Comparison of ENCODE assay signal across 8 mouse cellular contexts in the genomic region with DNA sequence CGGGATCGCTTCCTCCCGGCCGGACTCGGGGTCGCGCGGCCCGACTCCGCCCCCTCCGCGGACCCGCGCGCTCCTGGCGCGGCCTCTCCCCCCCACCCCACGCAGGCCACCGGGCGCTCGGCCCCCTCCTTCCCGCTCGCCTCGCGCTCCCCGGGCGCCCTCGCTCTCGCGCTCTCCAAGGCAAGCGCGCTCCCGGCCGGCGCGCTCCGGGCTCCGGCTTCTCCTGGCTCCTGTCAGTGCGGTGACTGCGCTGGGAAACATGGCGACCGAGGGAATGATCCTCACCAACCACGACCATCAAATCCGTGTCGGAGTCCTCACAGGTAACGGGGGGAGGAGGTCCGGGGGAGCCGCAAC. TPM values are rescaled to one million over a fixed set of nuclear protein-coding genes. Genes with fewer than 3 reads are reported as not detected.
DNase-seq lines count a peak whose midpoint lies in the region; ATAC-seq lines count a peak whose summit lies in the region.

No protein-coding gene starts in this region.

- intact Hi-C loops in left cerebral cortex, postnatal 10 days (cut with DNase I), result loop anchor here (10.0 kb wide), 1 partner anchor 132 kb away; no protein-coding TSS in a partner anchor

- peak; percentile 82 for DNase-seq in retina, adult 2 months (ENCODE audit: low read depth, low spot score)
- DNase-seq in retina, postnatal 1 day, result no peak
- peak; percentile 92 for DNase-seq in cerebellum, adult 9-11 months
- peak; percentile 59 to 73 for DNase-seq in frontal cortex, postnatal 25 days (ENCODE audit: low spot score in 2 of 2)
- DNase-seq in left cerebral cortex, postnatal 10 days (ENCODE audit: extremely low spot score in 1 of 2, low spot score in 2 of 2), result peak; percentile 79 to 94
- peak; percentile 79 for DNase-seq in skeletal muscle tissue, adult 2 months (ENCODE audit: low read depth, low spot score)

- ATAC-seq in inflammation-experienced regulatory T-cells, adult 6 months, result peak; percentile 38
- ATAC-seq in megakaryocyte, adult 5-6 weeks (ENCODE audit: poor library complexity, severe bottlenecking), result peak; percentile 62

RNA-seq across cellular contexts. Expression of gene Gphn, which starts 0.3 kb away (rescaled TPM):
- 10 to 100 TPM; 10.1 to 18.0 (median 11.4) TPM for polyA plus RNA-seq in inflammation-experienced regulatory T-cells, adult 6 months (2017; shearing (Covaris generic))
- total RNA-seq in left cerebral cortex, postnatal 10 days (2021), result 10 to 100 TPM; 78.9 to 81.8 TPM
- total RNA-seq in megakaryocyte, adult 5-6 weeks (2015), result 8.2 and 9.3 TPM in 2 replicates
- total RNA-seq in megakaryocyte, adult 5-6 weeks (2017), result 7.4 and 10.0 TPM in 2 replicates

RNA-seq across cellular contexts. Expression of gene Gm6657, which starts 32.5 kb away (rescaled TPM):
- not detected for polyA plus RNA-seq in inflammation-experienced regulatory T-cells, adult 6 months (2017; shearing (Covaris generic))
- not detected for total RNA-seq in left cerebral cortex, postnatal 10 days (2021)
- not detected in 2 replicates for total RNA-seq in megakaryocyte, adult 5-6 weeks (2015)
- not detected in 2 replicates for total RNA-seq in megakaryocyte, adult 5-6 weeks (2017)

Comparison
In these comparisons a context has a peak if more than half of its experiments do, and no peak if none do; other contexts are left out.
1. RNA of gene Gphn, which starts 0.3 kb away (total RNA-seq): 78.9 to 81.8 TPM in left cerebral cortex, postnatal 10 days; 7.4 to 10.0 TPM in megakaryocyte, adult 5-6 weeks; every median in the first group is over 4 times any median in the second.